19 mouse cellular contexts compared by ENCODE assay signal in genomic region chrX:159881576-159881975, GRCm38 (mm10).
"Had no signal": no experiment of that assay in that cellular context is flagged by ENCODE, and none has a peak within 500 bp of the region (broad histone marks: within the 10 kb centered on the region; RNA-seq: fewer than 3 reads in every experiment).

No protein-coding gene starts in this region.

- H3K36me3 ChIP-seq: kidney, embryonic 15.5 days; limb, embryonic 12.5 days; limb, embryonic 15.5 days; midbrain, embryonic 13.5 days; neural tube, embryonic 13.5 days had no signal

- H3K9me3 ChIP-seq: kidney, embryonic 15.5 days; limb, embryonic 12.5 days; limb, embryonic 15.5 days; midbrain, embryonic 13.5 days; neural tube, embryonic 13.5 days had no signal

- ATAC-seq: liver, postnatal 0 days; lung, postnatal 0 days; midbrain, embryonic 13.5 days; midbrain, embryonic 16.5 days had no signal

- H3K4me2 ChIP-seq: kidney, embryonic 15.5 days; limb, embryonic 12.5 days; limb, embryonic 15.5 days; liver, embryonic 11.5 days; lung, embryonic 14.5 days; midbrain, embryonic 13.5 days; neural tube, embryonic 13.5 days had no signal

- H3K4me3 ChIP-seq: kidney, embryonic 15.5 days; limb, embryonic 12.5 days; limb, embryonic 15.5 days; midbrain, embryonic 13.5 days; myocyte; neural tube, embryonic 13.5 days had no signal

- H3K4me1 ChIP-seq: kidney, embryonic 15.5 days; limb, embryonic 12.5 days; limb, embryonic 15.5 days; neural tube, embryonic 13.5 days had no signal

- H3K27ac ChIP-seq: kidney, embryonic 15.5 days; limb, embryonic 12.5 days; limb, embryonic 15.5 days; liver, embryonic 14.5 days; macrophage; midbrain, embryonic 13.5 days; neural tube, embryonic 13.5 days had no signal

- H3K9ac ChIP-seq: kidney, embryonic 15.5 days; limb, embryonic 12.5 days; limb, embryonic 15.5 days; liver, embryonic 14.5 days; liver, postnatal 0 days; lung, embryonic 14.5 days; midbrain, embryonic 13.5 days; neural tube, embryonic 13.5 days had no signal

- DNase-seq: kidney, adult 8-10 months; kidney, postnatal 10 days; kidney, postnatal 36 days; left cerebral cortex, postnatal 4 days; liver, postnatal 0 days; lung, embryonic 14.5 days; thymus, adult 18-20 months; thymus, postnatal 36 days had no signal
